In genomic region chr6:28724776-28725175, GRCm38 (mm10) we compare ENCODE assay signal across 23 mouse cellular contexts.
"Had no signal": no experiment of that assay in that cellular context is flagged by ENCODE, and none has a peak within 500 bp of the region (broad histone marks: within the 10 kb centered on the region; RNA-seq: fewer than 3 reads in every experiment).

No protein-coding gene starts in this region.

- H3K4me2 ChIP-seq: limb, embryonic 12.5 days; limb, embryonic 15.5 days; liver, embryonic 11.5 days; lung, embryonic 14.5 days; midbrain, embryonic 13.5 days; neural tube, embryonic 13.5 days had no signal

- H3K27me3 ChIP-seq: limb, embryonic 12.5 days; limb, embryonic 15.5 days; megakaryocyte, embryonic 14.5 days; midbrain, embryonic 13.5 days; neural tube, embryonic 13.5 days had no signal

- DNase-seq: kidney, adult 11 months; kidney, adult 9 months; kidney, postnatal 14 days; kidney, postnatal 4 days; left cerebral cortex, postnatal 4 days; liver, postnatal 0 days; lung, embryonic 14.5 days; lung, postnatal 36 days; retina, postnatal 1 day; right cerebral cortex, postnatal 25 days; spleen, adult 18-20 months; thymus, adult 2 months; thymus, postnatal 14 days; thymus, postnatal 4 days had no signal

- H3K9ac ChIP-seq: limb, embryonic 12.5 days; limb, embryonic 15.5 days; liver, embryonic 14.5 days; liver, postnatal 0 days; lung, embryonic 14.5 days; midbrain, embryonic 13.5 days; neural tube, embryonic 13.5 days had no signal

- H3K36me3 ChIP-seq: midbrain, embryonic 13.5 days; neural tube, embryonic 13.5 days had no signal

- H3K9me3 ChIP-seq: limb, embryonic 12.5 days; limb, embryonic 15.5 days; megakaryocyte, embryonic 14.5 days; midbrain, embryonic 10.5 days; midbrain, embryonic 13.5 days; neural tube, embryonic 13.5 days had no signal

- H3K4me3 ChIP-seq: limb, embryonic 12.5 days; limb, embryonic 15.5 days; megakaryocyte, embryonic 14.5 days; midbrain, embryonic 10.5 days; midbrain, embryonic 13.5 days; neural tube, embryonic 13.5 days had no signal

- H3K27ac ChIP-seq: limb, embryonic 12.5 days; limb, embryonic 15.5 days; liver, embryonic 14.5 days; midbrain, embryonic 10.5 days; midbrain, embryonic 13.5 days; neural tube, embryonic 13.5 days had no signal

- ATAC-seq: liver, postnatal 0 days; lung, postnatal 0 days; midbrain, embryonic 13.5 days had no signal
